Mouse (Mus musculus) large intestine, adult 2 months (tissue): ENCODE results near the gene Cdk5r1. TPM values are rescaled to one million over a fixed set of nuclear protein-coding genes. Genes with fewer than 3 reads are reported as not detected.

Experiments used
- DNase-seq: peaks from one replicate; pipeline ENCODE4 v3.0.0-alpha.2; 2012; ENCODE audit warnings: low read depth, low spot score
- WGBS: fragments of 180-500 bp; shearing (Covaris S2); methylation state at CpG from one replicate; pipeline ENCODE4 v1.1.7; 2018; 5-methylcytosine and 5-hydroxymethylcytosine counted together
- polyA plus RNA-seq: library from polyadenylated mRNA; depleted of rRNA; stranded (reverse); fragments of >200 nt; gene quantifications from 2 replicates; pipeline ENCODE4 v1.2.3, GENCODE M21; 2012

Cdk5r1 gene
- polyA plus RNA-seq, 1 experiment, result 0.58 TPM

GRCm38 (mm10) chr11:80499550-80499952, 22.7 kb downstream of the Cdk5r1 start:
- 81% methylated on average over 4 of the region's 4 CpGs for WGBS

GRCm38 (mm10) chr11:80503281-80503680, 26.5 kb downstream of the Cdk5r1 start:
- DNase-seq, result no peak
- WGBS, result 92% methylated on average over 6 of the region's 6 CpGs

More at GRCm38 (mm10) chr11:80499550-80499952, 22.7 kb downstream of the Cdk5r1 start:
- no peak for DNase-seq

GRCm38 (mm10) chr11:80503726-80504452, 27.1 kb downstream of the Cdk5r1 start:
- 79% methylated on average over 13 of the region's 13 CpGs for WGBS
- DNase-seq, result no peak

GRCm38 (mm10) chr11:80504519-80505385, 27.9 kb downstream of the Cdk5r1 start:
- DNase-seq, result no peak
- 73% methylated on average over 6 of the region's 6 CpGs for whole genome bisulfite sequencing

- no peak for DNase-seq
- 95% methylated on average over 3 of the region's 3 CpGs for WGBS
Observed at GRCm38 (mm10) chr11:80505581-80505980, 28.8 kb downstream of the Cdk5r1 start.

GRCm38 (mm10) chr11:80506483-80506882, 29.7 kb downstream of the Cdk5r1 start:
- DNase-seq, result no peak

GRCm38 (mm10) chr11:80507791-80508190, 31.0 kb downstream of the Cdk5r1 start:
- 91% methylated on average over 6 of the region's 6 CpGs for WGBS
- no peak for DNase-seq

GRCm38 (mm10) chr11:80508361-80509175, 31.7 kb downstream of the Cdk5r1 start:
- no peak for DNase-seq
- 70% methylated on average over 19 of the region's 19 CpGs for WGBS

GRCm38 (mm10) chr11:80509176-80509506, 32.3 kb downstream of the Cdk5r1 start:
- no peak for DNase-seq
- WGBS, result 81% methylated on average over 5 of the region's 5 CpGs

- DNase-seq, result no peak
- 90% methylated on average over 10 of the region's 10 CpGs for WGBS
Observed at GRCm38 (mm10) chr11:80510124-80510523, 33.3 kb downstream of the Cdk5r1 start.

GRCm38 (mm10) chr11:80512313-80513056, 35.7 kb downstream of the Cdk5r1 start:
- WGBS, result 80% methylated on average over 19 of the region's 19 CpGs
- no peak for DNase-seq

GRCm38 (mm10) chr11:80513796-80514195, 37.0 kb downstream of the Cdk5r1 start:
- WGBS, result 68% methylated on average over 7 of the region's 7 CpGs
- no peak for DNase-seq

- 80% methylated on average over 1 of the region's 1 CpGs for whole genome bisulfite sequencing
- DNase-seq, result no peak
Observed at GRCm38 (mm10) chr11:80515346-80515745, 38.5 kb downstream of the Cdk5r1 start.

GRCm38 (mm10) chr11:80515895-80516294, 39.1 kb downstream of the Cdk5r1 start:
- no peak for DNase-seq
- WGBS, result 88% methylated on average over 8 of the region's 8 CpGs

GRCm38 (mm10) chr11:80518421-80519367, 41.9 kb downstream of the Cdk5r1 start:
- 64% methylated on average over 9 of the region's 9 CpGs for WGBS
- no peak for DNase-seq

- no peak for DNase-seq
- 90% methylated on average over 2 of the region's 2 CpGs for WGBS
Observed at GRCm38 (mm10) chr11:80521148-80521547, 44.3 kb downstream of the Cdk5r1 start.

GRCm38 (mm10) chr11:80522852-80523251, 46.0 kb downstream of the Cdk5r1 start:
- DNase-seq, result no peak
- 33% methylated on average over 2 of the region's 2 CpGs for WGBS

- 78% methylated on average over 4 of the region's 4 CpGs for WGBS
- no peak for DNase-seq
Observed at GRCm38 (mm10) chr11:80523410-80523809, 46.6 kb downstream of the Cdk5r1 start.
